Mouse (Mus musculus): Measurements from ENCODE around the gene Fnbp1.

DNA sequence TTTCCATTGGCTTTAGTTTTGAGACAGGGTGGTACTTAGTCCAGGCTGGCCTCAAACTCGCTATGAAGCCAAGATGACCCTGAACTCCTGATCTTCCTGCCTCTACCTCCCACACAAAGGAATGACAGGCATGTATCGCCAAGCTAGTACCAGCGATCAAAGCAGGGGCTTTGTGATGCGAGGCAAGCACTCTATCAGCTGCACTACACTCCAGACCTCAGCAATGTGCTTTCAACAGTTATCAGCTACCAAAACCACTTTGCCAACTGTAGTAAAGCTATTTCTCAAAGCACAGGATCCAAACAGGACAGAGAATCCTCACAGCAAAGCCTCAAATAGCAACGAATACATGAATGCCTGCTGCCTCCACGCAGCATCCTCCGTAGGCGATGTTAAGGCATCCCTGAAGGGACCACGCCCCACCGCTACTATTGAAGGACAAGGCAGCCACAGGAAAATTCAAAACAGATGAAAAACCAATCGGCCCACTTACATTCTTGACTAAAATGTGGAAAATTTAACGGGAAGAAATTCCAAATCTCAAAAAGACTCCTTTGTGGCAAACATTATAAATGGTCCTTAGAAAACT, 31.8 kb downstream of the Fnbp1 start:
- TF ChIP-seq E2F4 (IDR thresholded peaks at IDR 0.05; ENCODE audit: insufficient read depth) (no peak), POLR2AphosphoS2 (IDR thresholded peaks at IDR 0.05; ENCODE audit: insufficient read length, low read depth) (no peak)
